Mouse (Mus musculus) kidney, postnatal 0 days (tissue): ENCODE measurements around the gene Cnnm3. TPM values are rescaled to one million over a fixed set of nuclear protein-coding genes. Genes with fewer than 3 reads are reported as not detected.

Source experiments
- ATAC-seq: fragments of 200-750 bp; cut with Nextera tagmentation; replicated peaks from 2 replicates; pipeline ENCODE4 v1.8.0; 2017; ENCODE audit warnings: low read depth, moderate number of reproducible peaks, moderate TSS enrichment, moderate library complexity; ENCODE audit not compliant: low FRiP score
- DNase-seq: peaks from one replicate; pipeline ENCODE4 v3.0.0-alpha.2; 2016; ENCODE audit warnings: low spot score
- H3K27ac ChIP-seq: fragments of 300-500 bp; sonication (generic); 2 replicates; pipeline ENCODE4 v1.5.1; 2014; ENCODE audit warnings: mild to moderate bottlenecking
- H3K27me3 ChIP-seq: fragments of 300-500 bp; sonication (generic); 2 replicates; pipeline ENCODE4 v1.6.1; 2014; ENCODE audit warnings: low read length, mixed read lengths; ENCODE audit not compliant: insufficient read depth
- H3K36me3 ChIP-seq: fragments of 300-500 bp; sonication (generic); 2 replicates; pipeline ENCODE4 v1.6.1; 2014; ENCODE audit warnings: low read length, mixed read lengths; ENCODE audit not compliant: insufficient read depth
- H3K4me1 ChIP-seq: fragments of 300-500 bp; sonication (generic); replicated peaks from 2 replicates; pipeline ENCODE4 v1.6.1; 2014; ENCODE audit warnings: antibody characterized with exemption, low read length, mixed read lengths; ENCODE audit not compliant: insufficient read depth
- H3K4me2 ChIP-seq: fragments of 300-500 bp; sonication (generic); 2 replicates; pipeline ENCODE4 v1.6.1; 2014; ENCODE audit warnings: mild to moderate bottlenecking, low read length, moderate library complexity, mixed read lengths
- H3K4me3 ChIP-seq: fragments of 300-500 bp; sonication (generic); replicated peaks from 2 replicates; pipeline ENCODE4 v1.5.1; 2014; ENCODE audit warnings: low read depth, low read length
- H3K9ac ChIP-seq: fragments of 300-500 bp; sonication (generic); 2 replicates; pipeline ENCODE4 v1.6.1; 2014; ENCODE audit warnings: low read depth, low read length
- H3K9me3 ChIP-seq: fragments of 300-500 bp; sonication (generic); replicated peaks from 2 replicates; pipeline ENCODE4 v1.6.1; 2016; ENCODE audit warnings: low read length, inconsistent platforms, mixed read lengths
- CTCF ChIP-seq: IDR thresholded peaks from 2 replicates; pipeline ENCODE4 v1.5.1; 2016; ENCODE audit warnings: antibody characterized with exemption, low read depth, mild to moderate bottlenecking, moderate library complexity
- WGBS: fragments of 180-500 bp; shearing (Covaris S2); extraction: QIAGEN DNeasy Blood & Tissue Kit; methylation state at CpG from one replicate; pipeline ENCODE4 v1.1.7; 2014; 5-methylcytosine and 5-hydroxymethylcytosine counted together
- polyA plus RNA-seq: library from polyadenylated mRNA; unstranded; fragments of >200 nt; fragmentation: Nextera tagmentation; extraction: Ambion mirVana; gene quantifications from 2 replicates; pipeline ENCODE4 v1.2.1, GENCODE M21; 2015

Gene Cnnm3
- polyA plus RNA-seq, 1 experiment from 2014 or later: 3.4 TPM

GRCm38 (mm10) chr1:36556553-36557456 lies 45.1 kb downstream of the Cnnm3 start:
- TF ChIP-seq CTCF: peak; percentile 92
- Histone ChIP-seq H3K4me2 (peak overlapping the region; percentile 67), H3K4me1 (peaks cover 36% of the 10 kb centered on the region), H3K9ac (peak overlapping the region; percentile 96), H3K36me3 (peaks cover 22% of the 10 kb centered on the region), H3K9me3 (no peaks in the 10 kb centered on the region), H3K4me3 (peak overlapping the region; percentile 82), H3K27ac (peak overlapping the region; percentile 99), H3K27me3 (no peaks in the 10 kb centered on the region)
- WGBS: under 1% methylated on average over 52 of the region's 52 CpGs
- DNase-seq (peak; percentile 96), ATAC-seq (peak; percentile 60)

- H3K4me2 ChIP-seq: peak overlapping the region; percentile 67
- WGBS: under 1% methylated on average over 48 of the region's 48 CpGs
- peak overlapping the region; percentile 96 for H3K9ac ChIP-seq
- no peak for TF ChIP-seq CTCF
- peak overlapping the region; percentile 82 for H3K4me3 ChIP-seq
- H3K4me1 ChIP-seq: peaks cover 42% of the 10 kb centered on the region
- DNase-seq (peak; percentile 96), ATAC-seq (peak; percentile 68)
- peaks cover 15% of the 10 kb centered on the region for H3K36me3 ChIP-seq
- no peaks in the 10 kb centered on the region for H3K27me3 ChIP-seq
- H3K27ac ChIP-seq: peak overlapping the region; percentile 99
- H3K9me3 ChIP-seq: no peaks in the 10 kb centered on the region
Measured at GRCm38 (mm10) chr1:36557457-36558011, 45.9 kb downstream of the Cnnm3 start.

GRCm38 (mm10) chr1:36558031-36558993 lies 46.6 kb downstream of the Cnnm3 start, which contains the start of gene Sema4c:
Gene Sema4c, minus strand, starts transcription at chr1:36558349.
- H3K4me2 ChIP-seq: peak within 1 kb of the TSS; percentile 67
- no peaks in the 10 kb centered on the region for H3K27me3 ChIP-seq
- DNase-seq (peak; percentile 94), ATAC-seq (peak; percentile 47)
- peak within 1 kb of the TSS; percentile 82 for H3K4me3 ChIP-seq
- H3K36me3 ChIP-seq: peaks cover 7% of the 10 kb centered on the region
- WGBS: under 1% methylated on average over 69 of the region's 69 CpGs
- H3K4me1 ChIP-seq: peaks cover 42% of the 10 kb centered on the region
- peak within 1 kb of the TSS; percentile 99 for H3K27ac ChIP-seq
- peak within 1 kb of the TSS; percentile 96 for H3K9ac ChIP-seq
- TF ChIP-seq CTCF: no peak
- H3K9me3 ChIP-seq: no peaks in the 10 kb centered on the region

- Histone ChIP-seq H3K4me3 (peak overlapping the region; percentile 82), H3K27ac (peak overlapping the region; percentile 99), H3K4me1 (peaks cover 43% of the 10 kb centered on the region), H3K9me3 (no peaks in the 10 kb centered on the region), H3K36me3 (no peaks in the 10 kb centered on the region), H3K9ac (peak overlapping the region; percentile 96), H3K4me2 (peak overlapping the region; percentile 67), H3K27me3 (no peaks in the 10 kb centered on the region)
- ATAC-seq: no peak
- 22% methylated on average over 4 of the region's 4 CpGs for WGBS
- TF ChIP-seq CTCF: no peak
- DNase-seq: no peak
Measured at GRCm38 (mm10) chr1:36559256-36559655, 47.6 kb downstream of the Cnnm3 start.

- H3K36me3 ChIP-seq: no peaks in the 10 kb centered on the region
- no peaks in the 10 kb centered on the region for H3K27me3 ChIP-seq
- no peak overlapping the region for H3K27ac ChIP-seq
- TF ChIP-seq CTCF: no peak
- DNase-seq (no peak), ATAC-seq (no peak)
- no peak overlapping the region for H3K4me2 ChIP-seq
- no peak overlapping the region for H3K9ac ChIP-seq
- H3K4me1 ChIP-seq: peaks cover 37% of the 10 kb centered on the region
- no peaks in the 10 kb centered on the region for H3K9me3 ChIP-seq
- WGBS: 43% methylated on average over 5 of the region's 5 CpGs
- no peak overlapping the region for H3K4me3 ChIP-seq
Measured at GRCm38 (mm10) chr1:36559888-36560287, 48.2 kb downstream of the Cnnm3 start.
